Mouse (Mus musculus): Measurements from ENCODE around the gene Atp7a. TPM values are rescaled to one million over a fixed set of nuclear protein-coding genes. Genes with fewer than 3 reads are reported as not detected.
A peak's percentile ranks its signal among the peaks of the same experiment; 100 is the strongest.
"Not testable (repeated sequence)": the region's sequence is repeated elsewhere in the genome, so short reads cannot be mapped to it uniquely, and the experiment has no call there.

The Atp7a gene
- 10 to 100 TPM; 24.9 to 25.9 TPM for total RNA-seq (2021)
- long read RNA-seq, experiment 1, full-length matches to known transcripts, result 2 of 5 reads
- long read RNA-seq, experiment 1, partial matches to known transcripts, result 3 of 5 reads
- long read RNA-seq, experiment 1, other reads (novel, unspliced or antisense), result 0 of 5 reads
- long read RNA-seq, experiment 2, full-length matches to known transcripts, result 3 of 6 reads
- long read RNA-seq, experiment 2, partial matches to known transcripts, result 3 of 6 reads
- long read RNA-seq, experiment 2, other reads (novel, unspliced or antisense), result 0 of 6 reads

GRCm38 (mm10) chrX:106026418-106027342, at the start of gene Atp7a:
Gene Atp7a, plus strand, starts transcription at chrX:106027276.
- peak; percentile 77 to 91 for DNase-seq (ENCODE audit: low spot score in 2 of 2)

GRCm38 (mm10) chrX:106001605-106002004, 25.5 kb upstream of the Atp7a start:
- no peak for DNase-seq (ENCODE audit: low spot score in 2 of 2)

- no peak for DNase-seq (ENCODE audit: low spot score in 2 of 2)
Measured at GRCm38 (mm10) chrX:106010762-106011161, 16.3 kb upstream of the Atp7a start.

GRCm38 (mm10) chrX:106011465-106012159, 15.5 kb upstream of the Atp7a start, which contains the start of gene Magt1:
Gene Magt1, minus strand, starts transcription at chrX:106011906.
- DNase-seq (ENCODE audit: low spot score in 2 of 2), result peak; percentile 59 to 83

GRCm38 (mm10) chrX:106012559-106012958, 14.5 kb upstream of the Atp7a start:
- DNase-seq (ENCODE audit: low spot score in 2 of 2), result no peak

GRCm38 (mm10) chrX:106013217-106013616, 13.9 kb upstream of the Atp7a start:
- DNase-seq (ENCODE audit: low spot score in 2 of 2), result peak in 1 of 2 experiments; percentile 40

GRCm38 (mm10) chrX:106014741-106015377, 12.2 kb upstream of the Atp7a start:
- not testable (repeated sequence) for DNase-seq (ENCODE audit: low spot score in 2 of 2)

GRCm38 (mm10) chrX:106015571-106016322, 11.3 kb upstream of the Atp7a start, which contains the start of gene Cox7b:
Gene Cox7b, plus strand, starts transcription at chrX:106015700.
- peak; percentile 42 to 70 for DNase-seq (ENCODE audit: low spot score in 2 of 2)

GRCm38 (mm10) chrX:106017102-106017501, 10.0 kb upstream of the Atp7a start:
- no peak for DNase-seq (ENCODE audit: low spot score in 2 of 2)

GRCm38 (mm10) chrX:106017516-106017915, 9.6 kb upstream of the Atp7a start:
- no peak for DNase-seq (ENCODE audit: low spot score in 2 of 2)

GRCm38 (mm10) chrX:106027343-106027674, 233 bp downstream of the Atp7a start:
- DNase-seq (ENCODE audit: low spot score in 2 of 2), result no peak

GRCm38 (mm10) chrX:106030176-106030575, 3.1 kb downstream of the Atp7a start:
- DNase-seq (ENCODE audit: low spot score in 2 of 2), result no peak

GRCm38 (mm10) chrX:106031124-106031523, 4.0 kb downstream of the Atp7a start:
- no peak for DNase-seq (ENCODE audit: low spot score in 2 of 2)

GRCm38 (mm10) chrX:106035727-106036126, 8.7 kb downstream of the Atp7a start:
- DNase-seq (ENCODE audit: low spot score in 2 of 2), result no peak

- DNase-seq (ENCODE audit: low spot score in 2 of 2), result no peak
Measured at GRCm38 (mm10) chrX:106037185-106037752, 10.2 kb downstream of the Atp7a start.

- no peak for DNase-seq (ENCODE audit: low spot score in 2 of 2)
Measured at GRCm38 (mm10) chrX:106043863-106044617, 17.0 kb downstream of the Atp7a start.

GRCm38 (mm10) chrX:106045455-106045854, 18.4 kb downstream of the Atp7a start:
- no peak for DNase-seq (ENCODE audit: low spot score in 2 of 2)

GRCm38 (mm10) chrX:106045928-106046327, 18.9 kb downstream of the Atp7a start:
- DNase-seq (ENCODE audit: low spot score in 2 of 2), result no peak

- no peak for DNase-seq (ENCODE audit: low spot score in 2 of 2)
Measured at GRCm38 (mm10) chrX:106048191-106048590, 21.1 kb downstream of the Atp7a start.

Measured in gastrocnemius, postnatal 4 days (tissue).